Mouse (Mus musculus) CD4-positive, CD25-positive, alpha-beta regulatory T cell, adult 9 weeks (primary cell): ENCODE data around the gene Mrpl38. TPM values are rescaled to one million over a fixed set of nuclear protein-coding genes. Genes with fewer than 3 reads are reported as not detected.

ENCODE experiments used
- polyA plus RNA-seq: library from polyadenylated mRNA; unstranded; fragments of 100-300 nt; shearing (Covaris generic); gene quantifications from one replicate; pipeline ENCODE4 v1.2.1, GENCODE M21; 2017

Mrpl38 gene
- polyA plus RNA-seq: 54.6 TPM

DNA sequence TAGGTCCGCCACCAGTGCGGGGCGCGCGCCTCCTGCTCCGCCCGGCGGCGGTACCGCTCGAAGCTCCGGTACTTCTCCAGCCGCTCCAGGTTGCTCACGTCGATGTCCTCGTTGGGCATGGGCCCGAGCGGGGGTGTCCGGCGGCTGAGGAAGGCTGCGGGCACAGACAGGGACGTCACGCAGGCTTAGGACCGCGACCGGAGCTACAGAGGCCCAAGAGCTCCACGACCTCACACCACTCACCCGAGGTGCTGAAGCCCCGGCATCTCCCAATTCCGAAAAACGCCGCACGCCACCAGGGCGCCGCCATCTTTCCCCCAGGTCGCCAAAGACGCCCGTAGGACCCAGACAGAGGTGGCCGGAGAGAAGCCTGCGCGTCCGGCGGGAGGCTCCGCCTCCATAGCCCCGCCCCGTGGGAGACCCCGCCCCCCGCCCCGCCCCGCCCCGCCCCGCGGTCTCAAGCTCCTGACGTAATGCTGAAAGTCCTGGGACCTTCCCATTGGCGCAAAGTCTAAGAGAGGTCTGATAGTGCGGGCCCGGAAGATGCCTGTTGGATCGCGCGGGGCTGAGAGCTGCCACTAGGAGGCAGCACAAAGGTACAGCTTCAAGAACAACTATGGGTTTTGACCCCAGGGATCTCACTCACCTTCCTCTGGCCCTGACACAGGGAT lies at the start of gene Mrpl38:
TSS of gene Mrpl38 (minus strand) at position 401 of the 671 bp plus-strand sequence.

DNA sequence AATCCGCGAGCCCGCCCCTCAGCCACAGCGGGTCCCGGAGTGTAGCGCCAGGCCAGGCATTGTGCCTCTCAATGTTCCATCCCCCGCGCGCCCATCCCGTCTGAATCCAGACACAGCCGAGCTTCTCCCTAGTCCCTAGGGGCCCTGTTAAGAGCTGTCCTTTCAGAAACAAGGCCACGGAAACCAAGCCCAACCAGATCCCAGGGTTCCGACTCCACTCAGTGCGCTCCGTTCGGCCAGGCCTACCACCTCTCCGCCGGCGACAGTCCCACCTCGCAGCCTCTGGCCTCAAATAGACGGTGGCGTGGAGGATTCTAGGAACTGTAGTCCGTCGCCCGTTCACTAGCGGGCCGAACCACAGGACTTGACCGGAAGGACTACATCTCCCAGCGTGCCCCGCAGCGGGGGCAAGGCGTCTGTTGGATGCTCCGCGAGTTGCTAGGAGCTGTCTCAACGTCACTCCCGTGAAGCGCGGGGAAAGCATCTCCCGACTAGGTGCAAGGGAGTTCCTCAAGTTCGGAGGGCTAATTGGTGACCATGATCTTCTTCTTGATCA lies 29.3 kb upstream of the Mrpl38 start, which contains the start of gene Fbf1:
TSS of gene Fbf1 (minus strand) at position 283 of the 556 bp plus-strand sequence.

DNA sequence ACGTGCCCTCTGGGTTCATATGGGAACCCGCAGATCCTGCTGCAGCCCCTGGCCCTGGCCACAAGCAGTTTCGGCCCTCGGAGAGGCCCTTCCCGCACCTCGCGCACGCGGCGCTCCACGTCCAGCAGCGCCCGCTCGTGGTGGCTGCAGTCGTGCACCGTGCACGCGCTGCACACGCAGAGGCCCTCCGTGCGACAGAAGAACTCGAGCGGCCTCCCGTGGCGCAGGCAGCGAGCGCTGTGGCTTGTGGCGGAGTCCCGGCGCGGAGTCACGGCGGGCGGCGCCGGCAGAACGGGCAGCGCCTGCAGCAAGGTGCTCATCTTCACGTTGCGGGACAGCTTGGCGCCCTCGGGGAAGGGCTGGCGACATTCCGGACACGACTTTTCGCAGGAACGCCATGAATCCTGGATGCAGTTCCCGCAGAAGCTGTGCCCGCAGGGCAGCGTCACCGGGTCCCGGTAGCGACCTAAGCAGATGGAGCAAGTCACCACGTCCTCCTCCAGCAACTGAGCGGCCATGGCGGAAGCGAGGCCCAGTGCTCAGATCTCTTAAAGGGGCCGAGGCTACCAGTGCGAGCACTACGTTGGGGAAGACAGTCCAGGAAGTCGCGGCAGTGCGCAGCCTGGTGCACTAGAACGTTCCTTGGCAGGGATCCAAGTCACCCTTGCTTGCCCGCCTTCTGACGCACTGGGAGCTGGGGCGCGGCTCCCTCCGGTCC lies 8.0 kb downstream of the Mrpl38 start, which contains the start of gene Trim65:
TSS of gene Trim65 (minus strand) at position 641 of the 718 bp plus-strand sequence.

DNA sequence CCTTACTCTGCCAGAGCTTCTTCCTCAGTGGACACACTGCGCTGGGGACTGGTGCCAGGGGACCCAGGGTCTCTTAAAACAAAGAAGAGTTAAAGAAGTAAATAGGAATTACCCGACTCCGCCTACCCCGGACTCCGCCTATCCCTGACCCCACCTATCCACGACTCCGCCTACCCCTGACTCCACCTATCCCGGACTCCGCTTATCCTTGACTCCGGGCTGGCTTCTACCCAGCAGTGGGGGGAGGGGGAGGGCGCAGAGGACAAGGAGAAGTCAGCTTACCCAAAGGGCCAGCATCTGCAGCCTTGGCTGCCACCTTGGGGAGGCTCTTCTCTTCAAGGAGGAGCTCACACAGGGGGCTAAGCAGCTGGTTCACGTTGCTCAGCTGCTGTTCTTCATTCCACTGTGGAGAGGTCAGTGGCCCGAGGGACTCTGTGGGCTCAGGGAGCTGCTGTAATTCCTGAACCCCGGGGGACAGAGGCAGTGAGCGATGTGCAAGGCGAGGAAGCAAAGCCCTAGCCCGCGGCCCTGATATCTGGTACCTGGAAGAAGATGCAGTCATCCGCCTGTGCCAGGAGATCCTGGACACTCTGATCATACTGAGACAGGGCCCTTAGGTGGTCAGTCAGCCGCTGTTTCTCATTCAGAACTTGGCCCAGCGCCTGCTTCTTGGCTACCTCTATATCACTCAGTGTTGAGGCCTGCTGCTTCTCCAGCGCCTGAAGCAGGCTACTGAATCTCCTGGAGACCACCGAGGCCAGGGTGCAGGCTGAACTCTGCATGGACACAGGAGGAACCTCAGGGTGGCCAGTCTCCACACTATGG lies 11.3 kb downstream of the Mrpl38 start, which contains the start of gene Trim47:
TSS of gene Trim47 (minus strand) at position 55 of the 825 bp plus-strand sequence.

DNA sequence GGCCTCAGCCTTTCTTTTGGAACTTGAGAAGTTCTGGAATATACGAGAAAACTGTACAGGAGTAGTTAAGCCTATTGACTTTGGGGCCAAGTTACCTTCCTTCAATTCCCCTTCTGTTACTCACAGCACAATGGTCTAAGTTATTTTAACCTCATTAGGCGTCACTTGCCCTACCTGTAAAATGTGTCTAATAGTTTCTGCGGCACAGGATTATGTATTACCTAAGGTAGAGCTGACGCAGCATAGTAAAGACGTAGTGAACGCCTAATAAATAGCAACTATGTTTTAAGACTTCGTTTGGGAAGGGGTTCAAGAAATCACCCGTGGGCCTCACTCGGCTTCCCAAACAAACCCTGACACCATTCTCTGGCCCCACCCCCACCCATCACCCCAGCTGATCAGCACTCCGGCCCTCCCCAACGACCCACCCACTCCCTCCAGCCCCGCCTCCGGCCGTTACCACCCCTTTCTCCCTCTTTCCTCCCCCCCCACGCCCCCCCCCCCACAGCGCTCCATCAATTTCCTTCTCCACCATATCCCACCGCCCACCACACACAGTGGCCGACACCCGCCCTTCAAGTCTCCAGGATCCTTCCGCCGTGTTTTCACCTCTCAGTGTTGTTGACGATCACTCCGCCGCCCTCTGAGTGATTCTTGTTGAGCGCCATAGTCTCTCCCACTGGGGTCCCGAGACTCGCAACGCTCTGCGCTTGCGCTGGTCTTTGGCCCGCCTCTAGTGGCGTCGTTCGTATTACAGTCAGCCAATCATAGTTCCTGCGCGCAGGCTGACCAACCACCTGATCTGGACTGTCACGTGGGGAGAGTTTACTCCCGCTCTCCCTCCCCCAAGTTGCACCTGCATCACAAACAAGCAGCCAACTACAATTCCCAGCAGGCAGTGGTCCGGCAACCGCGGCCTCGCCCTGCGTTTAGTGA lies 52.1 kb downstream of the Mrpl38 start, which contains the start of gene Wbp2:
TSS of gene Wbp2 (minus strand) at position 738 of the 936 bp plus-strand sequence.

Other genes starting within 250 kb of the Mrpl38 start
- gene Smim5, start 238.9 kb downstream of the Mrpl38 start, polyA plus RNA-seq: 0.38 TPM
- 0.86 TPM for gene Smim6, start 226.9 kb downstream of the Mrpl38 start, polyA plus RNA-seq
- gene Sap30bp, start 205.6 kb downstream of the Mrpl38 start, polyA plus RNA-seq: 48.9 TPM
- 23.0 TPM for gene Recql5, start 205.4 kb downstream of the Mrpl38 start, polyA plus RNA-seq
- gene Itgb4, start 164.2 kb downstream of the Mrpl38 start, polyA plus RNA-seq: 0.07 TPM
- gene Galk1, start 126.1 kb downstream of the Mrpl38 start, polyA plus RNA-seq: 40.7 TPM
- gene H3f3b, start 110.9 kb downstream of the Mrpl38 start, polyA plus RNA-seq: 1,313 TPM
- 41.0 TPM for gene Unk, start 108.5 kb downstream of the Mrpl38 start, polyA plus RNA-seq
- gene Unc13d, start 60.9 kb downstream of the Mrpl38 start, polyA plus RNA-seq: 186 TPM
- gene Wbp2, start 51.9 kb downstream of the Mrpl38 start, polyA plus RNA-seq: 227 TPM
- not detected for gene Trim47, start 11.7 kb downstream of the Mrpl38 start, polyA plus RNA-seq
- gene Trim65, start 7.7 kb downstream of the Mrpl38 start, polyA plus RNA-seq: 7.7 TPM
- 5.6 TPM for gene Fbf1, start 29.3 kb upstream of the Mrpl38 start, polyA plus RNA-seq
- 93.2 TPM for gene Ten1, start 60.0 kb upstream of the Mrpl38 start, polyA plus RNA-seq
- gene Acox1, start 60.2 kb upstream of the Mrpl38 start, polyA plus RNA-seq: 24.5 TPM
- gene Evpl, start 99.2 kb upstream of the Mrpl38 start, polyA plus RNA-seq: 0.09 TPM
- 88.0 TPM for gene Srp68, start 135.3 kb upstream of the Mrpl38 start, polyA plus RNA-seq
- gene Galr2, start 142.1 kb upstream of the Mrpl38 start, polyA plus RNA-seq: not detected
- 113 TPM for gene Exoc7, start 168.4 kb upstream of the Mrpl38 start, polyA plus RNA-seq
- gene Foxj1, start 196.5 kb upstream of the Mrpl38 start, polyA plus RNA-seq: not detected